Mouse (Mus musculus) ES-E14 (cell line): ENCODE results near the gene Dhx57. TPM values are rescaled to one million over a fixed set of nuclear protein-coding genes. Genes with fewer than 3 reads are reported as not detected.
"Not testable (repeated sequence)": the region's sequence is repeated elsewhere in the genome, so short reads cannot be mapped to it uniquely, and the experiment has no call there.

Source experiments
- DNase-seq: peaks from one replicate; pipeline ENCODE4 v3.0.0-alpha.2; 2013; ENCODE audit warnings: low read depth, low spot score
- H3K27ac ChIP-seq: 2 replicates; pipeline ENCODE4 v1.5.1; 2012; ENCODE audit warnings: low read depth, mild to moderate bottlenecking, low read length, moderate library complexity, mixed read lengths; ENCODE audit not compliant: poor library complexity, insufficient read depth, severe bottlenecking
- H3K36me3 ChIP-seq: 2 replicates; pipeline ENCODE4 v1.6.1; 2012; ENCODE audit warnings: mild to moderate bottlenecking, low read length, moderate library complexity, mixed read lengths; ENCODE audit not compliant: control insufficient read depth, poor library complexity, insufficient read depth, severe bottlenecking
- H3K4me1 ChIP-seq, 2 experiments: fragments of 150-350 bp in 1 of 2; sonication (generic) in 1 of 2; 2 replicates each; pipeline ENCODE4 v1.6.1; 2012; ENCODE audit warnings: low read length in 2 of 2, mild to moderate bottlenecking in 1 of 2, mixed read lengths in 1 of 2; ENCODE audit not compliant: control insufficient read depth in 2 of 2, insufficient read depth in 2 of 2, poor library complexity in 1 of 2
- H3K4me3 ChIP-seq, 2 experiments: fragments of 150-350 bp in 1 of 2; sonication (generic) in 1 of 2; 2 replicates each; pipeline ENCODE4 v1.5.1; 2012; ENCODE audit warnings: low read length in 2 of 2, low read depth in 1 of 2, mild to moderate bottlenecking in 1 of 2, mixed read lengths in 1 of 2; ENCODE audit not compliant: insufficient read depth in 1 of 2, poor library complexity in 1 of 2, severe bottlenecking in 1 of 2
- H3K9ac ChIP-seq: 2 replicates; pipeline ENCODE4 v1.6.1; 2012; ENCODE audit warnings: low read depth, mild to moderate bottlenecking, low read length, mixed read lengths; ENCODE audit not compliant: poor library complexity, insufficient read depth, severe bottlenecking
- H3K9me3 ChIP-seq: fragments of 150-350 bp; sonication (generic); 2 replicates; pipeline ENCODE4 v1.6.1; 2012; ENCODE audit warnings: low read depth, mild to moderate bottlenecking, low read length; ENCODE audit not compliant: control insufficient read depth, insufficient read depth
- CHD2 ChIP-seq: IDR thresholded peaks from 2 replicates; pipeline ENCODE4 v1.6.1; 2014; ENCODE audit warnings: mild to moderate bottlenecking, low read depth, low read length, inconsistent platforms
- HCFC1 ChIP-seq: IDR thresholded peaks from 2 replicates; pipeline ENCODE4 v1.6.1; 2012; ENCODE audit warnings: low read length, inconsistent platforms, borderline replicate concordance; ENCODE audit not compliant: insufficient read depth
- MAFK ChIP-seq: IDR thresholded peaks from 2 replicates; pipeline ENCODE4 v1.6.1; 2014; ENCODE audit warnings: mild to moderate bottlenecking, low read depth, low read length, inconsistent platforms; ENCODE audit not compliant: insufficient read depth
- ZC3H11A ChIP-seq: IDR thresholded peaks from 2 replicates; pipeline ENCODE4 v1.6.1; 2012; ENCODE audit warnings: low read depth, mild to moderate bottlenecking, inconsistent platforms, low read length, borderline replicate concordance
- ZNF384 ChIP-seq: IDR thresholded peaks from 2 replicates; pipeline ENCODE4 v1.6.1; 2012; ENCODE audit warnings: low read depth, low read length, inconsistent platforms
- in situ Hi-C, 2 experiments: fragments of 600-800 bp; cut with MboI; formaldehyde crosslinking; loops; one replicate each; pipeline ENCODE4 v1.15.1; 2025; ENCODE audit warnings: low sequenced_read_pairs in 2 of 2, inconsistent platforms in 1 of 2; ENCODE audit not compliant: unreplicated experiment in 2 of 2
- total RNA-seq: library from RNA; depleted of rRNA; stranded (reverse); fragments of 300-350 nt; gene quantifications from 2 replicates; pipeline ENCODE4 v1.2.3, GENCODE M21; 2012

Gene Dhx57
- total RNA-seq, 1 experiment: 13.9 TPM

- H3K36me3 ChIP-seq: no peaks in the 10 kb centered on the region
- no peak overlapping the region for H3K27ac ChIP-seq
- TF ChIP-seq ZC3H11A (no peak), MAFK (no peak)
- in situ Hi-C loops: no loop called here
- H3K4me3 ChIP-seq: no peak overlapping the region
- no peaks in the 10 kb centered on the region for H3K4me1 ChIP-seq
- no peak for DNase-seq
- H3K9ac ChIP-seq: no peak overlapping the region
- no peaks in the 10 kb centered on the region for H3K9me3 ChIP-seq
Observed at GRCm38 (mm10) chr17:80221890-80222628, 68.2 kb downstream of the Dhx57 start.

GRCm38 (mm10) chr17:80221202-80221601, 69.1 kb downstream of the Dhx57 start:
- H3K36me3 ChIP-seq: no peaks in the 10 kb centered on the region
- no peak overlapping the region for H3K27ac ChIP-seq
- H3K9me3 ChIP-seq: no peaks in the 10 kb centered on the region
- no peak overlapping the region for H3K9ac ChIP-seq
- in situ Hi-C loops: no loop called here
- no peaks in the 10 kb centered on the region for H3K4me1 ChIP-seq
- H3K4me3 ChIP-seq: no peak overlapping the region
- no peak for TF ChIP-seq CHD2
- TF ChIP-seq ZNF384: no peak
- TF ChIP-seq ZC3H11A: no peak
- TF ChIP-seq MAFK: no peak
- TF ChIP-seq HCFC1: no peak
- DNase-seq: no peak

GRCm38 (mm10) chr17:80220131-80220530, 70.1 kb downstream of the Dhx57 start:
- Histone ChIP-seq H3K27ac (no peak overlapping the region), H3K4me1 (no peaks in the 10 kb centered on the region), H3K4me3 (no peak overlapping the region), H3K36me3 (no peaks in the 10 kb centered on the region), H3K9me3 (no peaks in the 10 kb centered on the region), H3K9ac (no peak overlapping the region)
- TF ChIP-seq ZC3H11A (no peak), MAFK (no peak), CHD2 (no peak), ZNF384 (no peak), HCFC1 (no peak)
- in situ Hi-C loops: no loop called here
- no peak for DNase-seq

- H3K4me1 ChIP-seq, in situ Hi-C loops, H3K9ac ChIP-seq, H3K36me3 ChIP-seq, H3K9me3 ChIP-seq, H3K4me3 ChIP-seq, DNase-seq, H3K27ac ChIP-seq: not testable (repeated sequence)
Observed at GRCm38 (mm10) chr17:80213998-80214397, 76.3 kb downstream of the Dhx57 start.
